Mouse (Mus musculus) cerebellum, adult 9-11 months (tissue): ENCODE data around the gene Rdh14.

Source experiments
- DNase-seq: peaks from one replicate; pipeline ENCODE4 v3.0.0; 2022

Gene Rdh14

GRCm38 (mm10) chr12:10390671-10391441 lies at the start of gene Rdh14:
Rdh14 (plus strand) TSS chr12:10390772.
- peak; percentile 96 for DNase-seq

DNA sequence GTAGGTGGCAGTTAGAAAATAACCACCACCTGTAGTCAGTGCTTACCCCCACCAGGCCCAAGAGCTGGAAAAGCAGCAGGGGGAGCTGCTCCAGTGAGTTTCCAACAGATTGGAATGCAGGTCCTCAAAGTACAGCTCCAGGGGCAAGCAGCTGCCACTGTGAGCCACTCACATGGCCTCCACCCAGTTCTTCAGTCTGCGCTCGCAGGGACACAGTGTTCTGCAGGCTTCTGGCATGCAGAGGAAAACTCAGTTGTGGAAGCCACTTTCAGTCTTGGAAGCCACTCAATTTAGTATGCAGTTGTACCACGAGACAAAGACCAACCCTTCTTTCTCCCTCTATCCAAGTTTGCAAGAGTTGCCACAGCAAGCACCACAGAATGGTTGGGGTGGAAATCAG lies 39.9 kb upstream of the Rdh14 start:
- no peak for DNase-seq

- DNase-seq: no peak
Measured at GRCm38 (mm10) chr12:10357756-10358155, 32.8 kb upstream of the Rdh14 start.

DNA sequence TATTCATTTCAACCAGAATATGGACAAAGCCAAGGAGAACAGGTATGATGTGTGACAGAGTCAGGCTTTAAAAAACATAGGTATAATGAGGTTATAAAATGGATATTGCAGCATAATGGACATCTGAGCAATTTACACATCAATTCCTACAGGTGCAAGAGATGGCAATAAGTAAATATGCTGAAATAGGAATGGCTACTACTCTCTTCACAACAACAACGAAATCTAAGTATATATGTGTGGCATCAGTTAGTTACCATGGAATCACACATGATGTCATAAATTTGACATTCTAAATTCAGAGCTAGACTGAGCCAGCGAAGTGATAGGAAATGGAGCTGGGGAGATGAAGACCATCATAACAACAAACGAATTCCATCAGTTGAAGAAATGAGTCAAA lies 20.9 kb upstream of the Rdh14 start, which contains the start of gene Nt5c1b:
TSS of gene Nt5c1b (plus strand) at position 301 of the 400 bp plus-strand sequence.
- DNase-seq: no peak

DNA sequence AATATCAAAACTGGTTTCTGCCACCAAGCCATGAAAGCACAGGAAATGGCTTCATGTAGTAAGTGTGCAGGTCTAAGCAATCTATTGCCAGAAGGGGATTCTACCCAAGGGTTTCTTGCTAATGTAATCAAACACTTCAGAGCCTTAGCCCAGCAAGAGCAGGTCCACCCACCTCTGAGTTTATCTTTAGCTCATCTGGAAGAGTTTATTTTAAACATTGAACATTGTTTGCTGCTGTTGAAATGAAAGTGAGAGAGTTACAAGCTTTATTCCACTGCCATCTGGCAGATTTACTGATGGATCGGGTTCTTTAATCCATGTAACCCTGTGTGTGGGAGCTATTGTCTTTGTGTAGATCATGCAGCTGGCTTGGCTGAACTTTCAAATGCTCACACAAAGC lies 10.2 kb downstream of the Rdh14 start:
- no peak for DNase-seq

GRCm38 (mm10) chr12:10402421-10403115 lies 12.0 kb downstream of the Rdh14 start:
- DNase-seq: no peak

GRCm38 (mm10) chr12:10410511-10411179 lies 20.1 kb downstream of the Rdh14 start:
- no peak for DNase-seq

- no peak for DNase-seq
Measured at GRCm38 (mm10) chr12:10411453-10411852, 20.9 kb downstream of the Rdh14 start.

DNA sequence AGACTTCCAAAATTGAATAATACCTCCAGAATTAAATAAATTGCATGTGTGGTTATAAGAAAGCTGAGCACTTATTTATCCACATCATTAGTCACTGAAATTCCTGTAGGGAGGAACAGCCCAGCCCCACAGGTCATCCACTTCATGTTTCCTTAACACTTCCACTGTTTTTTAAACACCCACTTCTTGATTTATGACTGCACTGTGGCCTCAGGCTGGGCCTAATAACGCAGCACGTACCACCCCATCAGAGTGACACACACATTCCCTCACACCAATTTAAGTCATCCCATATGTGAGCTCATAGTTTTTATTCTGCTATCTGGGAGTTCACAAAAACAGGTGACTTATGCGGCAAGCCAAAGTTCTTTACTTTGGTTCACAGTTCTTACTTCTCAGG lies 31.8 kb downstream of the Rdh14 start:
- DNase-seq: no peak

DNA sequence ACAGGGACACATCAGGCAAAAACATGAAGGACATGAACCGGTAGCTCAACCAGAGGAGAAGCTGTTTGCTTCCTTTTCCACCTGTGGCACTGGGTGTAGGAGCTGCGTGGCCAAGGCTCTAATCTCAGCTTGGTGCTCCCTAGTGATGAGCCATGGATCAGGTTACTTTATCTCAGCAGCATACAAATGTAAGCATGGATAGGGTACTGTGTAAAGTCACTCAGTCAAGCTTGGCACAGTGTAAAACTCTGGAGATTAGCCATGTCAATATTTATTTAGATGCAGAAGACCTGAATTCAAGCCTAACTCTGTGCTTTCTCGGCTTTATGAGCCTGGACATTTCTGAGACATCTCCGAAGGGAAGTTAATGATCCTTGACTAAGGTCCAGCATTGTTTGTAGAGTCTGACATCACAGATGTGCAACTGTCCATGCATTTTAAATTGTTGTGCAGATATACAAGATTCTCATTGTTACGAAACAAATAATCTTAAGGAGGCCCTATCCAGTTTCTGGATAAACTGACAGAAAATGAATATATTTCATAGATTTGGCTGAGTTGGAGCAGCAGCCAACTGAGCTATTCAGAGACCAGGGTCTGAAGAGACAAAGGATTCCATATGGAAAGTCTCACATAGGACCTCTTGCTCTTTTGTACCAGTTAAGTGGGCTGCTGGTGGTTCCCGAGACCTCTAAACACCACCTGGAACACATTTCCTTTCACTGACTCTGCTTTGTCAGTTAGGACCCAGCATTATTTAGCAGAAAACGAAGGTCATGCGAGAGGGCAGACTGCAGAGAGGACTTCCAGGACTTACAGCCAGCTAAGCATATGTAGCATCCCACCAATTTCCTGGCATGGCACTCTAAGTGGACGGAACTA lies 35.7 kb downstream of the Rdh14 start:
- no peak for DNase-seq

GRCm38 (mm10) chr12:10430999-10431398 lies 40.4 kb downstream of the Rdh14 start:
- DNase-seq: no peak

- DNase-seq: peak; percentile 58
Measured at GRCm38 (mm10) chr12:10438054-10439001, 47.8 kb downstream of the Rdh14 start.

- DNase-seq: no peak
Measured at GRCm38 (mm10) chr12:10439483-10440235, 49.1 kb downstream of the Rdh14 start.
